Mouse (Mus musculus) neural tube, embryonic 15.5 days (tissue): ENCODE measurements around the gene Cdkl2. TPM values are rescaled to one million over a fixed set of nuclear protein-coding genes. Genes with fewer than 3 reads are reported as not detected.
A peak's percentile ranks its signal among the peaks of the same experiment; 100 is the strongest.

Source experiments
- ATAC-seq: fragments of 200-750 bp; cut with Nextera tagmentation; 2 replicates; pipeline ENCODE4 v1.8.0; 2017; ENCODE audit warnings: mild to moderate bottlenecking, moderate TSS enrichment, moderate library complexity; ENCODE audit not compliant: low FRiP score
- H3K27ac ChIP-seq: fragments of 300-500 bp; sonication (generic); replicated peaks from 2 replicates; pipeline ENCODE4 v1.5.1; 2015; ENCODE audit warnings: mild to moderate bottlenecking, inconsistent platforms
- H3K27me3 ChIP-seq: fragments of 300-500 bp; sonication (generic); replicated peaks from 2 replicates; pipeline ENCODE4 v1.6.1; 2015; ENCODE audit warnings: inconsistent platforms
- H3K36me3 ChIP-seq: fragments of 300-500 bp; sonication (generic); 2 replicates; pipeline ENCODE4 v1.6.1; 2015; ENCODE audit warnings: inconsistent platforms
- H3K4me1 ChIP-seq: fragments of 300-500 bp; sonication (generic); 2 replicates; pipeline ENCODE4 v1.6.1; 2015; ENCODE audit warnings: inconsistent platforms
- H3K4me2 ChIP-seq: fragments of 300-500 bp; sonication (generic); 2 replicates; pipeline ENCODE4 v1.6.1; 2015; ENCODE audit warnings: inconsistent platforms, mild to moderate bottlenecking, moderate library complexity
- H3K4me3 ChIP-seq: fragments of 300-500 bp; sonication (generic); replicated peaks from 2 replicates; pipeline ENCODE4 v1.5.1; 2015; ENCODE audit warnings: mild to moderate bottlenecking, inconsistent platforms
- H3K9ac ChIP-seq: fragments of 300-500 bp; sonication (generic); replicated peaks from 2 replicates; pipeline ENCODE4 v1.6.1; 2015; ENCODE audit warnings: mild to moderate bottlenecking, inconsistent platforms
- H3K9me3 ChIP-seq: fragments of 300-500 bp; sonication (generic); replicated peaks from 2 replicates; pipeline ENCODE4 v1.6.1; 2016; ENCODE audit warnings: inconsistent platforms
- WGBS: fragments of 180-500 bp; shearing (Covaris S2); methylation state at CpG from one replicate; pipeline ENCODE4 v1.1.7; 2015; ENCODE audit warnings: mixed read lengths; 5-methylcytosine and 5-hydroxymethylcytosine counted together
- polyA plus RNA-seq: library from polyadenylated mRNA; unstranded; fragments of >200 nt; fragmentation: Nextera tagmentation; extraction: Ambion mirVana; gene quantifications from 2 replicates; pipeline ENCODE4 v1.2.1, GENCODE M21; 2015

The Cdkl2 gene
- polyA plus RNA-seq, 1 experiment from 2014 or later = 17.4 TPM

GRCm38 (mm10) chr5:91991191-91991937 is 52.3 kb downstream of the Cdkl2 start:
- no peaks in the 10 kb centered on the region for H3K9me3 ChIP-seq
- no peak for ATAC-seq
- H3K9ac ChIP-seq = no peak overlapping the region
- no peaks in the 10 kb centered on the region for H3K27me3 ChIP-seq
- H3K4me2 ChIP-seq = no peak overlapping the region
- no peaks in the 10 kb centered on the region for H3K36me3 ChIP-seq
- no peaks in the 10 kb centered on the region for H3K4me1 ChIP-seq
- H3K27ac ChIP-seq = no peak overlapping the region
- H3K4me3 ChIP-seq = no peak overlapping the region
- 72% methylated on average over 6 of the region's 6 CpGs for WGBS

DNA sequence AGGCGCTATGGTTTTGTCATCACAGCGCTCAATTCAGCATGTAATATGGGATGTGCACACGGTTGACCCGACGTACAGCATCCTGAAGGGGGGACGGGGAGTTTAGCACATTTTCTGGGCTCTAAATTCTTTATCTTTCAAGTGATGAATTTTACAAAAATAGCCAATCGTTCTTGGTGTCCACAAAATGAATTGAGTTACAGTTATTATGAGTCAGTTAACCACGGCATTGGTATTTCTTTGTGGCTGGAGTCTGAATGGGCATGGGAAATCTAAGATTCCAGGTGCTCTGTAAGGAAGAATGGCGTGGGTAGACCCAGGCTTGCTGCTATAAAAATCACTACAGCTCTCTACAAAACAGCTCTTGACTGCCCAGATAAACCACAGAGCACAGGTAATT is 54.4 kb downstream of the Cdkl2 start:
- Histone ChIP-seq H3K4me2 (no peak overlapping the region), H3K27me3 (no peaks in the 10 kb centered on the region), H3K27ac (no peak overlapping the region), H3K4me3 (no peak overlapping the region), H3K9me3 (no peaks in the 10 kb centered on the region), H3K4me1 (no peaks in the 10 kb centered on the region), H3K36me3 (no peaks in the 10 kb centered on the region), H3K9ac (no peak overlapping the region)
- ATAC-seq = no peak
- 74% methylated on average over 9 of the region's 9 CpGs for WGBS

DNA sequence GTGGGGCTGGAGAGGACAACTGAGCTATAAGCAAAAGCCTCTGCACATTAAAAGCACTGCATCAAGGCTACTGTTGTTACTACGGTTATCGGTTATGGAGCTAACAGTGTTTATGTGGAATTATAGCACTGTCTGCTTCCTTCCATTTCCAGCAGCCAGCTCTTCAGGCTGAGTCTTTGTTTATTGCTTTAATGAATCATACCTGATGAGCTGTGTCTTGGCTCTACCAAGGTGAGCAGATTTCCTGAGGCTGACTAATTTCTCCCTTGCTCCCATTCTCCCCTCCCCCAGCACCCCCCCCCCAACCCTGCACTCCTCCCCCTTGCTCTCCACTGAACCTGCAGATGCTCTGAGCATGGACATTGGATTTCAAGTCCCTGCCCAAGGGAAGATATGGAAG is 55.9 kb downstream of the Cdkl2 start:
- Histone ChIP-seq H3K4me3 (no peak overlapping the region), H3K9ac (no peak overlapping the region), H3K36me3 (no peaks in the 10 kb centered on the region), H3K27me3 (no peaks in the 10 kb centered on the region), H3K9me3 (no peaks in the 10 kb centered on the region), H3K4me2 (no peak overlapping the region), H3K27ac (no peak overlapping the region), H3K4me1 (no peaks in the 10 kb centered on the region)
- peak; percentile 61 for ATAC-seq
- WGBS = 64% methylated on average over 2 of the region's 2 CpGs

DNA sequence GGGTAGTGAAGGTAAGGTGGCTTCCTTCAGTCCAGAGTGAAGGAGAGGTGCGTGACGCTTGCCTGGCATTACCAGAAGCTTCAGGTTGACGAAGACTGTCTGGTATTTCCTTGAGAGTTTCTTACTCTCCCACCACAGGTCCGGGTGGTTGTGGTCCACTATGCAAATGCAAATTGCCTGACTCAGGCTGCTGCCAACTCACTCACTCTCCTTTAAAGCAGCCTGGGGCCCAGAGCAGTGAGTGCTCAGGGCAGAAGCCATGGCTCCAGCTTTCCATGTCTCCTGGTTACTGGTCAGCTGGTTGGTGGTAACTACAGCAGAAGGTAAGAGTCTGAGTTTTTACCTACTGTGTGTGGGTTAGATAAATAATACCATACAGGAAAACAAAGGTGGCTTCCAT is 56.4 kb downstream of the Cdkl2 start, which contains the start of gene Odaph:
TSS of gene Odaph (plus strand) at position 240 of the 400 bp plus-strand sequence.
- Histone ChIP-seq H3K9me3 (no peaks in the 10 kb centered on the region), H3K4me1 (no peaks in the 10 kb centered on the region), H3K36me3 (no peaks in the 10 kb centered on the region), H3K4me3 (no peak within 1 kb of the TSS), H3K27ac (no peak within 1 kb of the TSS), H3K27me3 (no peaks in the 10 kb centered on the region), H3K9ac (no peak within 1 kb of the TSS), H3K4me2 (no peak within 1 kb of the TSS)
- 74% methylated on average over 4 of the region's 4 CpGs for WGBS
- no peak for ATAC-seq

DNA sequence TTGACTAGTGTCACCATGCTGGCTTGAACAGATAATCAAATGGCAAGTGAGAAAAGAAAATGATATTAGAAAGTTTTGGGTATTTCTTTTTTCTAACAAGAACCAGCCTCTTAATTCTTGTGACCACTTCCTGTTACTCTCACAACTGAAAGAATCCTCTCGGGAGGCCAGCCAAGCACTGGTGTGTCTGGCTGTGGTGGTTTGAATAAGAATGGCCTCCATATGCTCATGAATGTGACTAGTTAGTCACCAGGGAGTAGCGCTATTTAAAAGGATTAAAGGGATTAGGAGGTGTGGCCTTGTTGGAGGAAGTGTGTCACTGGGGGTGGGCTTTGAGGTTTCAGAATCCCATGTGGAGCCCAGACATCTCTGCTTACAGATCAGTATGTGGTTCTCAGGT is 58.0 kb downstream of the Cdkl2 start:
- no peaks in the 10 kb centered on the region for H3K27me3 ChIP-seq
- ATAC-seq = no peak
- H3K4me3 ChIP-seq = no peak overlapping the region
- H3K4me1 ChIP-seq = no peaks in the 10 kb centered on the region
- WGBS = 61% methylated on average over 2 of the region's 2 CpGs
- no peaks in the 10 kb centered on the region for H3K9me3 ChIP-seq
- no peak overlapping the region for H3K9ac ChIP-seq
- H3K36me3 ChIP-seq = no peaks in the 10 kb centered on the region
- no peak overlapping the region for H3K4me2 ChIP-seq
- H3K27ac ChIP-seq = no peak overlapping the region

DNA sequence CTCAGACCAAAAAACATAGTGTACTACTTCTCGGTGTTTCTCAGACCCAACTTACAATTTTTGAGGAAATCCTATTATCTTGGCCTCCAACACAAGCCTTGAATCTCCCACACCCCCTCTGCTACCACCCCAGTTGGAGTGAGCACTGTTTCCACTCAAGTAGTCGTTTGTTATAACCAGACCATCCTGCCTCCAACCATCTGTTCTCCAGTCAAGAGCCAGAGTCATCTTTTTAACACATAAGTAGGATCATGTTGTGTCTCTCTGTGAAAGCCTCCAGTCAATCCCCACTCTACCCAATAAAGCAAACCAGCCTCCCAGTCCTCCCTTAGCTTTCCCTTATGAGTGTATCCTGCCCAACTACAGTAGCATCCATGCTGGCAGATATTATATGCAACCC is 60.2 kb downstream of the Cdkl2 start:
- Histone ChIP-seq H3K4me1 (no peaks in the 10 kb centered on the region), H3K4me3 (no peak overlapping the region), H3K27me3 (no peaks in the 10 kb centered on the region), H3K27ac (no peak overlapping the region), H3K9me3 (no peaks in the 10 kb centered on the region), H3K36me3 (no peaks in the 10 kb centered on the region), H3K4me2 (no peak overlapping the region), H3K9ac (no peak overlapping the region)
- WGBS = 80% methylated on average over 2 of the region's 2 CpGs
- ATAC-seq = no peak

GRCm38 (mm10) chr5:91981176-91981840 is 62.4 kb downstream of the Cdkl2 start:
- 93% methylated on average over 11 of the region's 11 CpGs for WGBS
- ATAC-seq = no peak
- Histone ChIP-seq H3K4me3 (no peak overlapping the region), H3K27ac (no peak overlapping the region), H3K9me3 (no peaks in the 10 kb centered on the region), H3K4me1 (no peaks in the 10 kb centered on the region), H3K36me3 (no peaks in the 10 kb centered on the region), H3K4me2 (no peak overlapping the region), H3K27me3 (no peaks in the 10 kb centered on the region), H3K9ac (no peak overlapping the region)

DNA sequence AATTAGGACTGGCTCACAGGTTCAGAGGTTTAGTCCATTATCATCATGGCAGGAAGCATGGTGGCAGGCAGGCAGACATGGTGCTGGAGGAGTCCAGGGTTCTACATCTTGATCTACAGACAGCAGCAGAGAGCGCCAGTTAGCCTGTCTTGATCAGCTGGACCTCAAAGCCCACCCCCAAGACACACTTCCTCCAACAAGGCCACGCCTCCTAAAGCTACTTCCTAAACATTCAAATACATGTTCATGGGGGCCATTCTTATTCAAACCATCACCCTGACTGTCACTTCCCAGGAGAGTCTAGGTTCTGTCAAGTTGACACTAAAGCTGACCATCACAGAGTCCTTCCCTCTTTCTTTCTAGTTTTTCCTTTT is 66.3 kb downstream of the Cdkl2 start:
- H3K27ac ChIP-seq = no peak overlapping the region
- no peaks in the 10 kb centered on the region for H3K4me1 ChIP-seq
- WGBS = 91% methylated on average over 2 of the region's 2 CpGs
- no peak overlapping the region for H3K4me3 ChIP-seq
- H3K9ac ChIP-seq = no peak overlapping the region
- no peaks in the 10 kb centered on the region for H3K36me3 ChIP-seq
- H3K9me3 ChIP-seq = no peaks in the 10 kb centered on the region
- ATAC-seq = no peak
- H3K4me2 ChIP-seq = no peak overlapping the region
- no peaks in the 10 kb centered on the region for H3K27me3 ChIP-seq

- Histone ChIP-seq H3K4me1 (no peaks in the 10 kb centered on the region), H3K9ac (no peak overlapping the region), H3K9me3 (no peaks in the 10 kb centered on the region), H3K27ac (no peak overlapping the region), H3K4me2 (no peak overlapping the region), H3K36me3 (no peaks in the 10 kb centered on the region), H3K27me3 (no peaks in the 10 kb centered on the region), H3K4me3 (no peak overlapping the region)
- no peak for ATAC-seq
- whole genome bisulfite sequencing = 76% methylated on average over 10 of the region's 10 CpGs
These were observed 66.9 kb downstream of the Cdkl2 start for GRCm38 (mm10) chr5:91976566-91977396.

GRCm38 (mm10) chr5:91975758-91976157 is 67.9 kb downstream of the Cdkl2 start:
- Histone ChIP-seq H3K4me2 (no peak overlapping the region), H3K27me3 (no peaks in the 10 kb centered on the region), H3K27ac (no peak overlapping the region), H3K36me3 (no peaks in the 10 kb centered on the region), H3K9me3 (no peaks in the 10 kb centered on the region), H3K4me3 (no peak overlapping the region), H3K9ac (no peak overlapping the region), H3K4me1 (no peaks in the 10 kb centered on the region)
- no peak for ATAC-seq
- WGBS = 96% methylated on average over 9 of the region's 9 CpGs

DNA sequence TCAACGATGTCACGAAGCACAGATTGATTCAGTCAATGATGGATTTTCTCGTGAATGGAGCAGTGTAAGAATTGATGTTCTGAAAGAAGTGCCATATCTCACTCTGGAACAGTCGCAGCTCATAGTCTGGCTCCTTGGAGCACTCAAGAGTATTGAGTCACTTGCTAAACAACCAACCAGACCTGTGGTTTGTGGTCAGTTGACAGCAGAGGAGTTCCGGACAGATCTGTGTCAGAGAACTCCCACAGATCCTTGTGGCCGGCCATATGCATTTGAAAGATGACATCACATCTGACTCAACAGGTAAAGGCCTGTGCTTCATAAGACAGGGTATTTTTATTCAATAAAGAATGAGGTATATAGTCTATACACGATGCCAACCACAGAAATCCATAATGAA is 69.7 kb downstream of the Cdkl2 start:
- Histone ChIP-seq H3K36me3 (no peaks in the 10 kb centered on the region), H3K4me1 (no peaks in the 10 kb centered on the region), H3K9ac (no peak overlapping the region), H3K9me3 (no peaks in the 10 kb centered on the region), H3K27me3 (no peaks in the 10 kb centered on the region), H3K4me3 (no peak overlapping the region), H3K4me2 (no peak overlapping the region), H3K27ac (no peak overlapping the region)
- no peak for ATAC-seq
- WGBS = 93% methylated on average over 7 of the region's 7 CpGs

DNA sequence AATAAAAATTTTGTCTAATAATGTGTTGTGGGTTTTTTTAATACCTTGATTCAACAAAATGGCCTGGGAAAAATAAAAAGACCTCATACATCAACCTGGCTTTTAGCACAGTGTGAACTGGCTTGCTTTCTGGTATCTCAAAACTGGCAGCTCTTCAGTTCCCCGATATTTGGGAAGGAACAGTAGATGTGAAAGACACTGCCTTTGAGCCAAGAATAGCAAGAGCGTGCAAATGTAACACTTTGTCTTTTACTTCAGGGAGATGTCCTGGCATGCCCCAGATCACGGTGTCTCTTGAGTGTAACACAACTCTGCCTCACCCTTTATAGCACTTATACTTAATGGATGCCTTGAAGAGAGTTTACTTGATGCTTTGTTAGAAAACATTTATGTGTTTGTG is 71.6 kb downstream of the Cdkl2 start:
- WGBS = 88% methylated on average over 3 of the region's 3 CpGs

More for the DNA sequence above, 71.6 kb downstream of the Cdkl2 start:
- H3K4me1 ChIP-seq = no peaks in the 10 kb centered on the region
- H3K4me3 ChIP-seq = no peak overlapping the region
- no peak overlapping the region for H3K4me2 ChIP-seq
- H3K27me3 ChIP-seq = no peaks in the 10 kb centered on the region
- H3K36me3 ChIP-seq = no peaks in the 10 kb centered on the region
- ATAC-seq = no peak
- H3K9me3 ChIP-seq = no peaks in the 10 kb centered on the region
- no peak overlapping the region for H3K9ac ChIP-seq
- H3K27ac ChIP-seq = no peak overlapping the region
